Mouse (Mus musculus) midbrain, embryonic 12.5 days (tissue): ENCODE data around the gene Eml4. TPM values are rescaled to one million over a fixed set of nuclear protein-coding genes. Genes with fewer than 3 reads are reported as not detected.

ENCODE experiments used
- ATAC-seq: fragments of 200-750 bp; cut with Nextera tagmentation; 2 replicates; pipeline ENCODE4 v1.8.0; 2017; ENCODE audit warnings: low read depth, moderate TSS enrichment, moderate library complexity; ENCODE audit not compliant: low FRiP score
- H3K27ac ChIP-seq: fragments of 300-500 bp; sonication (generic); replicated peaks from 2 replicates; pipeline ENCODE4 v1.5.1; 2016; ENCODE audit warnings: mild to moderate bottlenecking
- H3K27me3 ChIP-seq: fragments of 300-500 bp; sonication (generic); 2 replicates; pipeline ENCODE4 v1.6.1; 2016; ENCODE audit warnings: mild to moderate bottlenecking
- H3K36me3 ChIP-seq: fragments of 300-500 bp; sonication (generic); 2 replicates; pipeline ENCODE4 v1.6.1; 2016
- H3K4me1 ChIP-seq: fragments of 300-500 bp; sonication (generic); 2 replicates; pipeline ENCODE4 v1.6.1; 2016
- H3K4me2 ChIP-seq: fragments of 300-500 bp; sonication (generic); replicated peaks from 2 replicates; pipeline ENCODE4 v1.6.1; 2016; ENCODE audit warnings: mild to moderate bottlenecking, moderate library complexity
- H3K4me3 ChIP-seq: fragments of 300-500 bp; sonication (generic); 2 replicates; pipeline ENCODE4 v1.5.1; 2016; ENCODE audit warnings: mild to moderate bottlenecking
- H3K9ac ChIP-seq: fragments of 300-500 bp; sonication (generic); replicated peaks from 2 replicates; pipeline ENCODE4 v1.6.1; 2016; ENCODE audit warnings: mild to moderate bottlenecking, moderate library complexity
- H3K9me3 ChIP-seq: fragments of 300-500 bp; sonication (generic); 2 replicates; pipeline ENCODE4 v1.6.1; 2016; ENCODE audit warnings: mild to moderate bottlenecking
- WGBS: fragments of 180-500 bp; shearing (Covaris S2); methylation state at CpG from one replicate; pipeline ENCODE4 v1.1.7; 2016; 5-methylcytosine and 5-hydroxymethylcytosine counted together
- polyA plus RNA-seq: library from polyadenylated mRNA; unstranded; fragments of >200 nt; fragmentation: Nextera tagmentation; extraction: Ambion mirVana; gene quantifications from 2 replicates; pipeline ENCODE4 v1.2.1, GENCODE M21; 2016

Gene Eml4
- polyA plus RNA-seq, 1 experiment from 2014 or later = 43.4 TPM

DNA sequence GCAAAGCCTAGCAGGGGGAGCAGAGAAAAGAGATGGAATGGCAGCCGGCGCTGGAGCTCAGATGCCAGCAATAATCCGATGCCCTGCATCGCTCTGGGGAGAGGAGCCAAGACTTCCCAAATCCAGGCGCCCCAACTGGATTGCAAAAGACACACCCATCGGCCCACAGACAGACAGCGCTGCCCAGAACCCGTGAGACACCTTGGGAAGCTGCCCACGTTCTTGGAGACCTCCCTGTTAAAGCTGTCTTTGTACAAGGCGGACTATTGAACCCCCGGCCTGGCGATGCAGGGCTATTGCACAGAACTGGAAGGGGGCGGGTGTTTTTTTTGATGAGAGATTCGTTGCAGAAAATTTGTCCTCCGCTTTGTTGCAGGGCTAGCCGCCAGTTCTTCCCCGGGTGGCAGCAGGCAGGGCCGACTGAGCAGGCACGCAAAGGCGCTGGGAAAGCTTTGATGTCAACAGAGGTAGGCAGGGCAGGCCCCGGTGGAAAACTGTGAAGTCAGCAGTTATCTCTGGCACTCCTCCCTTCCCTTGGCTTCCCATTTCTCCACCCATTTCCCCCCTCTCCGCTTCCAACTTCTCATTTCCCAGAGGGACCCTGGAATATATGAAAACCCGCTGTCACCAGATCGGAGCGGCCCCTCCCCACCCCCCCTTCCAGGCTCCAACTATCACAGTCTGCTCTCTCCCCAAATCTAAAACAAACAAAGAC is 28.0 kb upstream of the Eml4 start:
- 16% methylated on average over 25 of the region's 25 CpGs for WGBS
- ATAC-seq = peak; percentile 52; the same call in 1 of the 2 replicates
- no peak overlapping the region for H3K27ac ChIP-seq

GRCm38 (mm10) chr17:83323410-83324268 is 27.1 kb upstream of the Eml4 start:
- Histone ChIP-seq H3K27me3 (peaks cover 5% of the 10 kb centered on the region; the same call in 1 of the 2 replicates), H3K27ac (no peak overlapping the region), H3K4me1 (peaks cover 9% of the 10 kb centered on the region), H3K9me3 (no peaks in the 10 kb centered on the region), H3K9ac (no peak overlapping the region), H3K4me3 (no peak overlapping the region), H3K36me3 (no peaks in the 10 kb centered on the region), H3K4me2 (no peak overlapping the region)
- WGBS = 50% methylated on average over 19 of the region's 19 CpGs
- ATAC-seq = no peak

More for the DNA sequence above, 28.0 kb upstream of the Eml4 start:
- Histone ChIP-seq H3K9ac (peak overlapping the region; percentile 33), H3K9me3 (no peaks in the 10 kb centered on the region), H3K4me2 (peak overlapping the region; percentile 47), H3K4me3 (peak overlapping the region; percentile 28), H3K27me3 (peaks cover 5% of the 10 kb centered on the region; the same call in 1 of the 2 replicates), H3K36me3 (no peaks in the 10 kb centered on the region), H3K4me1 (peaks cover 9% of the 10 kb centered on the region)

DNA sequence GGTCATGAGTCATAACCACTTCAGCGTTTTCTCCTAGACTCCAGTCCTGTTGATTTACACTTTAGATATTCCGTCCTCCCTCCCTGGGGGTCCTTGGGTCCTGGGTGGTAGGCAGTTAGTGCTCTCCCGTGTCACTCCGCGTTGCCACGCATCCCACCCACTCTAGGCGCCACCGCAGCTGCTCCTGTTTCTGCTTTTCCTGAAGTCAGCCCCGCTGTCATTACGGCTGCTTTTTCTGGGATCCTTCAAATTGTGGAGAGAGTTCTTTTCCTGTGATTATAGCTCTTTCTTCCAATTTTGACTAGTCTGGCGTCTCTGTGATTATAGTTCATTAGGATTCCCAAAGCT is 26.5 kb upstream of the Eml4 start:
- WGBS = 87% methylated on average over 11 of the region's 11 CpGs
- no peak overlapping the region for H3K4me2 ChIP-seq
- H3K4me1 ChIP-seq = peaks cover 11% of the 10 kb centered on the region
- no peak overlapping the region for H3K27ac ChIP-seq
- H3K27me3 ChIP-seq = peaks cover 5% of the 10 kb centered on the region; the same call in 1 of the 2 replicates
- H3K36me3 ChIP-seq = no peaks in the 10 kb centered on the region
- H3K9ac ChIP-seq = no peak overlapping the region
- H3K4me3 ChIP-seq = no peak overlapping the region
- no peaks in the 10 kb centered on the region for H3K9me3 ChIP-seq
- no peak for ATAC-seq

- Histone ChIP-seq H3K4me1 (no peaks in the 10 kb centered on the region), H3K27ac (no peak overlapping the region), H3K36me3 (no peaks in the 10 kb centered on the region), H3K9me3 (no peaks in the 10 kb centered on the region), H3K4me3 (no peak overlapping the region), H3K4me2 (peak overlapping the region; percentile 18; the same call in 1 of the 2 replicates), H3K27me3 (0 out of 2 replicates have a peak, but pooled peaks cover 5% of the 10 kb centered on the region), H3K9ac (no peak overlapping the region)
- ATAC-seq = no peak
- 53% methylated on average over 13 of the region's 13 CpGs for WGBS
Observed at GRCm38 (mm10) chr17:83335183-83335584, 15.5 kb upstream of the Eml4 start.

GRCm38 (mm10) chr17:83337051-83337898 is 13.5 kb upstream of the Eml4 start:
- Histone ChIP-seq H3K27me3 (no peaks in the 10 kb centered on the region), H3K36me3 (no peaks in the 10 kb centered on the region), H3K9ac (no peak overlapping the region), H3K9me3 (no peaks in the 10 kb centered on the region), H3K4me3 (no peak overlapping the region), H3K4me2 (no peak overlapping the region), H3K27ac (no peak overlapping the region), H3K4me1 (no peaks in the 10 kb centered on the region)
- ATAC-seq = no peak
- WGBS = 80% methylated on average over 13 of the region's 13 CpGs

- no peak for ATAC-seq
- Histone ChIP-seq H3K27ac (no peak overlapping the region), H3K27me3 (no peaks in the 10 kb centered on the region), H3K4me2 (no peak overlapping the region), H3K4me1 (no peaks in the 10 kb centered on the region), H3K4me3 (no peak overlapping the region), H3K36me3 (no peaks in the 10 kb centered on the region), H3K9me3 (no peaks in the 10 kb centered on the region), H3K9ac (no peak overlapping the region)
- 79% methylated on average over 13 of the region's 13 CpGs for WGBS
Observed at GRCm38 (mm10) chr17:83339368-83340085, 11.2 kb upstream of the Eml4 start.

DNA sequence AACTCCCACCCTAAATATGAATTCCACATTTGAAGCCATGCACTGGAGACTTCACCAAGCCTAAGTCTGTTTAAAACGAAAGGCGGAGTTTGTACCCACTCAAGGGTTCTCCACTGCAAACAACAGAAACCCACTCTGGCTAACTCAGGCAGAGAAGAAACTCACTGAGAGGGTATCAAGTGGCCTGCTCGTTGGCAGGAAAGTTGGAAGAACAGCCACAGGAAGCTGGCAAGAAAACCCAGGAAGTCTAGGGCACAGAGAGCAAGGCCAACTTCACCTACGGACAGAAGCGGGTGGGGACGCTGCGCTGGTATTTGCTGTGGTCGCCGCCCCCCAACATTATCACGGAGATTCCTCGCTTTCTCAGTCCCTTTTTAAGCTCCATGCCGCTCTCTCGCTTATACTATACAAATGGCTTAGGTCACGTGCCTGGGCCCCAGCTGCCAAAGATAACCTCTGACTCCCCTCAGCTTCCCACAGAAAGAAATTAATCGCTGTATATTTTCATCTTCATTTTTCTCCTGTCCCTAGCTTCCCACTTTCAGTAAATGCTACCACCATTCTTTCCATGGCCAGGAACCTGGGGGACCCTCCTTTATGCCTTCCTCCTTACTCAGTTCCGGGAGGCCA is 9.7 kb upstream of the Eml4 start:
- 72% methylated on average over 16 of the region's 16 CpGs for WGBS
- no peaks in the 10 kb centered on the region for H3K4me1 ChIP-seq
- no peaks in the 10 kb centered on the region for H3K36me3 ChIP-seq
- H3K27me3 ChIP-seq = no peaks in the 10 kb centered on the region
- H3K9me3 ChIP-seq = no peaks in the 10 kb centered on the region
- no peak overlapping the region for H3K27ac ChIP-seq
- no peak for ATAC-seq
- H3K9ac ChIP-seq = no peak overlapping the region
- no peak overlapping the region for H3K4me2 ChIP-seq
- H3K4me3 ChIP-seq = no peak overlapping the region

- 88% methylated on average over 7 of the region's 7 CpGs for WGBS
- ATAC-seq = no peak
- H3K4me2 ChIP-seq = no peak overlapping the region
- H3K27ac ChIP-seq = no peak overlapping the region
- no peaks in the 10 kb centered on the region for H3K27me3 ChIP-seq
- no peak overlapping the region for H3K4me3 ChIP-seq
- H3K4me1 ChIP-seq = no peaks in the 10 kb centered on the region
- no peaks in the 10 kb centered on the region for H3K9me3 ChIP-seq
- no peaks in the 10 kb centered on the region for H3K36me3 ChIP-seq
- no peak overlapping the region for H3K9ac ChIP-seq
Observed at GRCm38 (mm10) chr17:83344226-83344625, 6.5 kb upstream of the Eml4 start.

- Histone ChIP-seq H3K36me3 (no peaks in the 10 kb centered on the region), H3K27me3 (no peaks in the 10 kb centered on the region), H3K9me3 (no peaks in the 10 kb centered on the region), H3K4me2 (no peak overlapping the region), H3K9ac (no peak overlapping the region), H3K4me3 (no peak overlapping the region), H3K27ac (no peak overlapping the region), H3K4me1 (peaks cover 17% of the 10 kb centered on the region)
- ATAC-seq = no peak
- 87% methylated on average over 9 of the region's 9 CpGs for WGBS
Observed at GRCm38 (mm10) chr17:83348056-83348822, 2.5 kb upstream of the Eml4 start.

GRCm38 (mm10) chr17:83351119-83351531 is 394 bp downstream of the Eml4 start:
- no peaks in the 10 kb centered on the region for H3K9me3 ChIP-seq
- H3K4me2 ChIP-seq = peak overlapping the region; percentile 77
- ATAC-seq = peak; percentile 84
- peak overlapping the region; percentile 91 for H3K27ac ChIP-seq
- peak overlapping the region; percentile 95 for H3K9ac ChIP-seq
- peaks cover 21% of the 10 kb centered on the region for H3K4me1 ChIP-seq
- H3K4me3 ChIP-seq = peak overlapping the region; percentile 94
- H3K27me3 ChIP-seq = no peaks in the 10 kb centered on the region
- WGBS = 1% methylated on average over 36 of the region's 57 CpGs
- H3K36me3 ChIP-seq = no peaks in the 10 kb centered on the region
